Mouse (Mus musculus) thymus, postnatal 14 days (tissue): ENCODE results near the gene Frat2.

ENCODE experiments used
- DNase-seq: peaks from one replicate; pipeline ENCODE4 v3.0.0; 2021

Frat2 gene

GRCm38 (mm10) chr19:41818749-41819148 lies 29.2 kb downstream of the Frat2 start:
- DNase-seq = no peak

- DNase-seq = no peak
Measured at GRCm38 (mm10) chr19:41817325-41817724, 30.6 kb downstream of the Frat2 start.

GRCm38 (mm10) chr19:41816915-41817314 lies 31.0 kb downstream of the Frat2 start:
- no peak for DNase-seq

GRCm38 (mm10) chr19:41816410-41816809 lies 31.5 kb downstream of the Frat2 start:
- DNase-seq = no peak

GRCm38 (mm10) chr19:41813374-41813773 lies 34.6 kb downstream of the Frat2 start:
- DNase-seq = no peak

GRCm38 (mm10) chr19:41812525-41812924 lies 35.4 kb downstream of the Frat2 start:
- DNase-seq = no peak

- no peak for DNase-seq
Measured at GRCm38 (mm10) chr19:41810074-41810473, 37.9 kb downstream of the Frat2 start.

- DNase-seq = no peak
Measured at GRCm38 (mm10) chr19:41808104-41808634, 39.8 kb downstream of the Frat2 start.

GRCm38 (mm10) chr19:41807497-41807896 lies 40.4 kb downstream of the Frat2 start:
- no peak for DNase-seq

GRCm38 (mm10) chr19:41805831-41806230 lies 42.1 kb downstream of the Frat2 start:
- DNase-seq = no peak

- DNase-seq = peak; percentile 84
Measured at GRCm38 (mm10) chr19:41803322-41803721, 44.6 kb downstream of the Frat2 start.

- DNase-seq = peak; percentile 92
Measured at GRCm38 (mm10) chr19:41801742-41802369, 46.1 kb downstream of the Frat2 start, which contains the start of gene Arhgap19. Gene Arhgap19, minus strand, starts transcription at chr19:41802047.

GRCm38 (mm10) chr19:41800986-41801741 lies 46.8 kb downstream of the Frat2 start:
- DNase-seq = no peak

- DNase-seq = no peak
Measured at GRCm38 (mm10) chr19:41800451-41800850, 47.5 kb downstream of the Frat2 start.

- DNase-seq = no peak
Measured at GRCm38 (mm10) chr19:41797536-41797935, 50.4 kb downstream of the Frat2 start.

GRCm38 (mm10) chr19:41796789-41797327 lies 51.1 kb downstream of the Frat2 start:
- DNase-seq = no peak

GRCm38 (mm10) chr19:41796148-41796760 lies 51.7 kb downstream of the Frat2 start:
- no peak for DNase-seq
